Mouse (Mus musculus): ENCODE results near the gene Adcy1. TPM values are rescaled to one million over a fixed set of nuclear protein-coding genes. Genes with fewer than 3 reads are reported as not detected.
"Not testable (repeated sequence)": the region's sequence is repeated elsewhere in the genome, so short reads cannot be mapped to it uniquely, and the experiment has no call there.

The Adcy1 gene
- total RNA-seq, 2 experiments from 2014 or later = not detected

DNA sequence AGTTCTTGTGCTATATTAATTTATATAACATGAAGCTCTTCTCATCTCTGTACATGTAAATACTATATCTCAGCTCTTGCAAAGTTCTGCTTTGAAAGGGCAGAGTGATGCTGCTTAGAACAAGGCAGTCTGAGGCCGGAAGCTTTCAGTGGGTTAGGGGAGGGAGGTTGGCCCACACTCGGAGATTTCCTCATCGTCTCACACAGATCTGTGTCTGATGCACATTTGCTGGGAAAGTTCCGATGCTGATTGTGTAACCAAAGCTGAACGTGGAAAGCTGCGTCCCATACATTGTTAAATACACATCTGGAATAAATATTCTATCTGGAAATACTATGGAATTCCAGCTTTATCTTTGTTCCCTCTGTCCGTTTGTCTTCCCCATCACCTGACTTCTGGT, 138.9 kb downstream of the Adcy1 start:
- ATAC-seq (replicated peaks; ENCODE audit: low FRiP score, poor library complexity, severe bottlenecking) = no peak

DNA sequence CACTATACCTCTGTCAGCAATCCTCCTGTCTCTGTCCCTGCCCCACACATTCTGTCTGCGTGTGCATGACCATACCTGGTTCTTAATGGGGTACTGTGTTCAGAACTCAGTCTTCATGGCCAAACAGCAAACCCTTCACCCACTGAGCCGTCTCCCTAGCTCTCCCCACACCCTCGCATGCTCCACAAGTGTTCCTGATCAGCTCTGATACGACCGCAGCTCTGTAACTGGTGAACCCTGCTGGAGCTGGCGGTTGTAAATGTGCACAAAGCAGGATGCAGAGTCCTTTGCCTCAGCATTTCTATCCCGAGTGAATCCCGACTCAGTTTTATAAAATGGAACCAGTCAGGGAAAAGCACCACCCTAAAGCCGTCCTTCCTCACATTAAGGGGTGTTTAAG, 140.6 kb downstream of the Adcy1 start:
- ATAC-seq (replicated peaks; ENCODE audit: low FRiP score, poor library complexity, severe bottlenecking) = no peak

DNA sequence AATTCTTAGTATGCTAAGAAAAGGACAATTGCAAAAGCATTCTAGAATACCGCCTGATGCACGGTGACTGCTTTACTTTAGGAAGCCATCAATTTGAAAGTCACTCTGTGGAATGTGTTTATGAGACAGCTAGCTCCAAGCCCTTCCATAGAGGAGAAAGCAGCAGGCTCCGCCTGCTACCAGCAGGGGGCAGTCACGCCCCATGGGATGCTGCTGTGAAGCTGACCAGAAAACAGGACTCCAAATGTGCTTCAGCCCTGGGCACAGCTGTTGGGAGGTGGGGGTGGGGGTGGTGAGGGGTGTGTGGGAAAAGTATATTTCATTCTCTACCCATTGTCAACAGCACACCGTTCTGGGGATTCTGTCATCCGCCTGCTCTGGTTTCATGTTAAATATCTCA, 147.1 kb downstream of the Adcy1 start:
- ATAC-seq (replicated peaks; ENCODE audit: low FRiP score, poor library complexity, severe bottlenecking) = no peak

DNA sequence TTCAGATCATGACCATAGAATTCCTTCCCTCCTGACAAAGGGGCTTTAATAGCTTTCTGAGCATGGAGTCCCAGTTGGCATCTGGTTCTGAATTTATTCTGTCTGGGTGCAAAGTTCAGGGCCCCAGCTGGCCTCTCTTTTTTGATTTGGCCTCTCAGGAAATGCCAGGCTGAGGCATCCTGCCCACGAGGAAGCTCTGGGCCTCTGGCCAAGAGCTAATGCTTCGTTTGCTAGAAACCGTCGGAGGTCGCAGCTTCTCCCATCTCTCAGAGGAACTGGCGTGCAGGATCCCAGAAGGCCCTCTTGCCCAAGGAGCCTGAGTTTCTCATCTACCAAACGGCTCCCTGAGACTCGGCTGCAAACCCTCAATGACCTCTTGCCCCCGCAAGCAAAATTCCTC, 147.9 kb downstream of the Adcy1 start:
- ATAC-seq (replicated peaks; ENCODE audit: low FRiP score, poor library complexity, severe bottlenecking) = no peak

DNA sequence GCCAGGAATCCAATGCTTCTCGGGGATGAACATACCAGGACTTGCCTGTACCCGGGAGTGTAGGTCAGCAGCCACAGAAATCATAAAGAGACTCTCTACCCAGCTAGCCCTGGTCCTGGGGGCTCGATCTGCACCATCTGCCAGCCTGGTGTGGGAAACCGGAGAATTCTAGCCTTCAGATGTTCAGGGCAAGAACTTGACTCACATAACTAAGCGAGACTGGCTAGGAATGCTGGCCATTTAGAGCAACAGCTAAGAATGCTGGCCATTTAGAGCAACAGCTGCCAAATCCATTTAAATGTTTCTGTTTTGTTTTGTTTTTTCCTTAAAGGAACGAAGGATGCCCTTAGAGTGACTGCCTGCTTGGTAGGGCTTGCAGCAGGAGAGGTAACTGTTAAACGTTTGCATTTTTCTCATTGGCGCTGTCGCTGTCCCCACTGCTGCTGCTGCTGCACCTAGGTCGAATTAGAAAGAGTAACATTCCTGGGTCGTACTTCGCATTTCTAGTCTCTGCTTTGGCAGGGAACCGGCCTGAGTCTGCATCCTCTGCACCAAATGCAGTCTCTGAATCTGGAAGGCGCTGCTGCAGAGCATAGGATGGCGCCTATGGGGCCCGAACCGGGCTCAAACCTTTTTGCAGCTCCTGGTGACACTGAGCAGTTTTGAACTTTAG, 149.0 kb downstream of the Adcy1 start:
- ATAC-seq (replicated peaks; ENCODE audit: low FRiP score, poor library complexity, severe bottlenecking) = no peak

DNA sequence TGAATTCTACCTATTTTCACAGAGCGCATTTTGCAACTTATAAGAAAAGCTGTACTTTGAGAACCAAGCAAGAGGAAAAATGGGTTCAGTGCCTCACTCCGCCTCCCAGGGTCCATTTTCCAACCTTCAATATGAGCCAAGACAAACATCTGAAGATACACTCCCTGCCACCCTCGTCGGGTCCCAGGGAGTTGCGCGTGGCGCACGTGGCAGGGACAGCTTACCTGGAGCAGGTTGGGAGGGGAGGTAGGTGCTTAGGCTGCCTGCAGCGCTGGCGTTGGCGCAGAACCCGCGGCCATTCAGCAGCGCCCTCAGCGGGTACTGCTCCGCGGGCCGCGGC, 149.8 kb downstream of the Adcy1 start:
- no peak for ATAC-seq (replicated peaks; ENCODE audit: low FRiP score, poor library complexity, severe bottlenecking)

DNA sequence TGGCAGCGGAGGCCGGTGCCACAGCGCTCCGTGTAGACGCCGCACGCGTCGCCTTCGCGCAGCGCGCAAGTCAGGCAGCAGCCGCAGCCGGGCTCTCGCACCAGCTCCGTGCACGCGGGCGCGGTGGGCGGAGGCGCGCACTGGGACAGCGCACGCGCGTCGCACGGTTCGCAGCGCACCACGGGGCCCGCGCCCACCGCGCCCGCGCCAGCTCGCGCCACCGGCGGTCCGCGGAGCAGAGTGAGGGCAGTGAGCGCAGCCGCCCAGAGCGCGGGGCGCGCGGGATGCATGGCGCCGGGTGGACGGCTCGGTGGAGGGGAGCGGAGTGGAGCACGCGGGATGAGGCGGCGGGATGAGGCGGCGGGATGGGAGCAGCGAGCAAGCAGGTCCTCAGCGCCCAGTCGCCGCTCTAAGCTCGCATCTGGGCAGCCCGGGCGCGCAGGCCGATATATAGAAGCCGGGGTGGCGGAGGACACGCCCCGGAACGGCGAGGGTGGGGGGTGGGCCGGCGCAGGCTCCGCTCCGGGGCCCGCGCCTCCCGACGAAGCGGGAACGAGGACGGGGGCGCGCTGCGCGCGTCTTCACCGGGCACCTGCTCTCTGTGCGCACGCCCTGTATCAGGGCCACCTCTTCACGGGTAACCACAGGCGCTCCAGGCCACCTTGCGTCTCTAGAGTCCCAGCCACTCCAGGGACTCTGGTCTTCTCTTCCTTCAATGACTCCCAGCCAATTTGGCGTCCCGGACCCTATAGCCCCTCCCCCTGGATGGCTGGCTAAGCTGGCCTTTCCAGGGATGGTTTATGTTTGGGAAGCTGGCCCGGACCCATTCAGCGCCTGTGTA, 150.4 kb downstream of the Adcy1 start, which contains the start of gene Igfbp3:
Igfbp3 (minus strand) TSS at position 423 of the 841 bp plus-strand sequence.
- no peak for ATAC-seq (replicated peaks; ENCODE audit: low FRiP score, poor library complexity, severe bottlenecking)

DNA sequence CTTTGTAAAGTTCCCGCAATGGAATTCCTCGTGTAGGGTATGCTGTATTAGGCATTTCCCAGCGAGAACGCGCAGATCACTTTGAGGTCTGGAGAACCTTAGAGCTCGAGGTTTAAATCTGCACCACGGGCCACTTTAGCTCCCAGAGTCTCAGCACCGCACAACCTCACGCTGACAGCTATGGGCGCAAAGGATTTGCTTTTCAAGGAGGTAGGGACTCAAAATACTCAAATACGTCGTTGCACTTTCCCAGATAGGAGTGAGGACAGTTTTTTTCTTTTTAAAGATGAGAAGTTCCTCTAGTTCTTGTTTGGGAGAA, 151.0 kb downstream of the Adcy1 start:
- no peak for ATAC-seq (replicated peaks; ENCODE audit: low FRiP score, poor library complexity, severe bottlenecking)

DNA sequence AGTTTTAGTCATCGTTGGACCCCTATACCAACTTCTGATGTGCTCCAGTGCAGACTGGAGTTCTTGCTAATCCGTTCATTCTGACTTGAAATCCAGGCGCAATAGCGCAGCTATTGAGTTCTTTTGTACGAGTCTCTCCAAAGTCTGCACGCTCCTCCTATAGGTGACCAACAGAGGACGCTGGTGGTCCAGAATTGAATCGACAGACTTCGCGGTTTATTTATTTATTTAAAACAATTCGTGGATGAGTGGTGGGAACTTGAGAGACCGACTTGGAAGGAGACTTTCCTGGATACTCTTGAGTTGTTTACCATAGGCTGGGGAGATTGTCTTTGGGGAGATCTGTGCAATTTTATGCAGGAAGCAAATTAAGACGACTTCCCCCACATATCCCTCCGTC, 151.5 kb downstream of the Adcy1 start:
- ATAC-seq (replicated peaks; ENCODE audit: low FRiP score, poor library complexity, severe bottlenecking) = no peak

DNA sequence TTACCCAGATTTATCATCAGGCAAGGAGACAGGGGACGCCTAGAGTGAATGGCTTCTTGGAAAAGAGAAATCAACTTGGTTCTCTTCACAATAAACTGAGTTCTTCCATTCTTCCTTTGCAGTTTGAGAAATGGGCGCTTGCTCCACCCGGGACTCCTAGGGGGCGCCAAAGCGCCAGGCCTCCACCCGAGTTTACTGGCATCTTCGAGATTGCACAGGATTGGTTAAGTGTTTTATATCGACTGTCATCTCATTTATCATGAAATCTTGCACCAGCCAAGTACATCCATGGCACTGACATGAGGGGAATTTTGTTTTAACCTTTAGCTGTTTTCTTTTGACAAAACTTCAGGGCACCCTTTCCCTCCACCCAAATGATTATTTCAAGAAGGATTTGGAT, 152.4 kb downstream of the Adcy1 start:
- ATAC-seq (replicated peaks; ENCODE audit: low FRiP score, poor library complexity, severe bottlenecking) = no peak

DNA sequence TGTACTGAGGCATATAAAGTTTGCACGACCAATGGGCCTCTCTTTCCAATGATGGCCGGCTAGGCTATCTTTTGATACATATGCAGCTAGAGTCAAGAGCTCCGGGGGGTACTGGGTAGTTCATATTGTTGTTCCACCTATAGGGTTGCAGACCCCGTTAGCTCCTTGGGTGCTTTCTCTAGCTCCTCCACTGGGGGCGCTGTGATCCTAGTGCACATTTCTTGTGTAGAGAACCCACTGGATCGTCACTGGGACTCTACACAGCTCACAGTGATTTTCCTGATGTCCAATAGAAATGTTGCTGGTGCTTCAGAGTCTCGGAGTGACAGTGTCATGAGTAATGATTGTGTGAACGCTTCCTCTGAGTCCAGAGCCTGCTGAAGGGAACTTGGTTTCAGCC, 158.5 kb downstream of the Adcy1 start:
- ATAC-seq (replicated peaks; ENCODE audit: low FRiP score, poor library complexity, severe bottlenecking) = not testable (repeated sequence)

DNA sequence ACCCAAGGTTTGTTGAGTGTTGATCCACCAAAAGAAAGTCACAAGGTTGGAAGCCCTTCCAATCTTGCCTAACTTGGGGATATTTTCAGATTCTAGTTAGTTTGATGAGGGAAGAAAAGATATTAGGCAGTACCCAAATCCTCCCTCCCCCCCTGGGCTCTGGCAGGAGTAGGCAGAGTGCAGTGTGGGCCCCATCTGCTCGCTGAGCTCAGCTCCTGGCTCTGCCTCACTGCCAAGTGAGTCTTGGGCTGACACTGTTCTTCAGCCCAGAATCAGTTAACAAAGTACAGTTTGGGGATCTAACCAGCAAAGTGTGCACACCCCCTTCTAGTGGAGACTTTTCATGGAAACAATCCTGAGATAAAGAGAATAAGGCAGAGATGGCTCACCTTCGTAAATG, 162.9 kb downstream of the Adcy1 start:
- ATAC-seq (replicated peaks; ENCODE audit: low FRiP score, poor library complexity, severe bottlenecking) = no peak

DNA sequence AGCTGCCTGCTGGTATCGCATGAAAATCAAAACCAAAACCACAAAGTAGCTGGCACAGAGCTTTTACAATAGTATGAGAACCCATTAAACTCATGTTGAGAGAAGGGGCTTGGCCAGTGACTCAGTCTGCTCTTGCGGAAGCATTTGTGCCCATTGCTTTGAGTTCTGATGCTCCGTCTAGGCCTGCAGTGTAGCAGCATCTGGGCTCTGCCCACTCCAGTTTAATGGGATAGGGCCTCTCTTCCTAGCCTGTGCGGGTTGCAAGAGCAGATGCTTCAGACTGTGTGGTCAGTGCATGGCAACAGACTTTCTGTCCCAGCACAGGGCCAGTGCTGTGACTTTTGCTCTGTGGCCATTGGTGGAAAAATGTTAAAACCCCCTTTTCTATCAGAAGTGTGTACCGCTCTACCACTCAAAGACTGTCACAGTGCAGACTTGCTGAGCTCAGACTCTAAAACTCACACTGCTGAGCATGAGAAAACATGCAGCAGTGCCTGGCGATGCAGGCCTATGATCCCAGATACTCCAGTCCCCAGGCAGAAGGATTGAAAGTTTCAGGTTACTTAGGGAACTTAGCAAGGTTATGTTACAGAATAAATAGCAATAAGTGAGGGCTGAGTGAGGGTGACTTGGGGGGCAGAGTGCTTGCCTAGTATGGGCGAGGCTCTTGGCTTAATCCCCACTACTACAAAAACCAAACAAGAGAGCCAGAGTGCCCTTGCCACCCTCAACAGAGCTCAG, 163.7 kb downstream of the Adcy1 start:
- ATAC-seq (replicated peaks; ENCODE audit: low FRiP score, poor library complexity, severe bottlenecking) = no peak

DNA sequence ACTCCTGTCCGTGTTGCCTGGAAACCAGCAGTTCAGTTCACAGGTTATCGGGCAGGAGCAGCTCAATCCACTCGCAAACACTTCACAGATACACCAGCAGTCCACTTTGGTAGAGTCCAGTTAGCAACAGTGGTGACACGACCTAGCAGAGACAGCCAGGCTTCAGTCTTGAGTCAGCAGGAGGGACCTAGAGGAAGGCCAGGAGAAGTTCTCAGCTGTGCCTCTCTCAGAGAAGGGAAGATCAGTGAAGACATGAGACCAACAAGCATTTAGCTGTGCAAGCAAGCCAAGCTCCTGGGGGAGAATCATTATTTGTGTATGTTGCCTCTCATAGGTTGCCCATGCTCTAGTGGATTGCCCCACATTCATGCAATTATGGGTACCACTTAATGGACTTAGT, 164.8 kb downstream of the Adcy1 start:
- no peak for ATAC-seq (replicated peaks; ENCODE audit: low FRiP score, poor library complexity, severe bottlenecking)

Other genes with a start within 250 kb of the Adcy1 start
- gene Gm11983, start 225.8 kb upstream of the Adcy1 start, total RNA-seq (2015; ENCODE audit: low replicate concordance) = not detected in 2 replicates
- not detected in 2 replicates for gene Gm11983, start 225.8 kb upstream of the Adcy1 start, total RNA-seq (2017; ENCODE audit: low replicate concordance)
- not detected in 2 replicates for gene Gm11985, start 125.1 kb downstream of the Adcy1 start, total RNA-seq (2015; ENCODE audit: low replicate concordance)
- gene Gm11985, start 125.1 kb downstream of the Adcy1 start, total RNA-seq (2017; ENCODE audit: low replicate concordance) = not detected in 2 replicates
- gene Igfbp1, start 134.3 kb downstream of the Adcy1 start, total RNA-seq (2015; ENCODE audit: low replicate concordance) = not detected in 2 replicates
- not detected in 2 replicates for gene Igfbp1, start 134.3 kb downstream of the Adcy1 start, total RNA-seq (2017; ENCODE audit: low replicate concordance)
- gene Igfbp3, start 150.4 kb downstream of the Adcy1 start, total RNA-seq (2015; ENCODE audit: low replicate concordance) = 0.42 TPM in 1 of 2 replicates, not detected in the other
- not detected in 2 replicates for gene Igfbp3, start 150.4 kb downstream of the Adcy1 start, total RNA-seq (2017; ENCODE audit: low replicate concordance)